Mouse (Mus musculus) right cerebral cortex, postnatal 36 days (tissue): ENCODE data around the gene Anapc2.

Experiments
- DNase-seq, 2 experiments: peaks; one replicate each; pipeline ENCODE4 v3.0.0; 2022; ENCODE audit warnings: low spot score in 2 of 2, mixed read lengths in 1 of 2

Anapc2 gene

DNA sequence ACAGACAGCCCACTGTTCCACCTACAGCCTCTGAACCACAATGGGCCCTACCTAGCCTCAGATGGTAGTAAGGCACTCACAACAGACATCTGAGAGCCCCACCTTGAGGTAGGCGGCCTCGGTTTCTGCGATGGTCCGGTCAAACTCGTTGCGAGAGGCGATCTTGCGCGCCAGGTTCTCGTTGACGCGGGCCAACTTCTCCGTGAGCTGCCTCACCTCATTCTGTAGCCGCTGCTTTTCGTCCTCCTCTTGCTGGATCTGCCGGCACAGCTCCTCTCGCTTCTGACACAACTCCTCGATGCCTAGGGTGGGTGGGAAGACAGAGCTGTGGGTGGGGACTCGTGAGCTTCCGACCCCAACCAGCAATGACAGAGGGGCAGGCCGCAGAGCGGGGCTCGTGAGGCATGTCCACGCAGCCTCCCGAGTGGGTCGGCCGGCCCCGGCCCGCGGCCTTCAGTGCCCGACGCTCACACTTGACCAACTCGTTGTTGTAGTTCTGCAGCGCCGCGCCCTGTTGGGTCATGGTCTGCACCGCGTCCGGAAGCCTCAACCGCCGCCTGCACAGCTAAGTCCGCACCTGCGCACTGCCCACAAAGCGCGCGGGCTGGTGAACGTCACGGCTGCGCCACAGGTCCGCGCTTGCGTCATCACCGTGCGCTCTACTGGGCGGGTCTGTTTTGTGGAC is at the start of gene Anapc2, which contains the start of gene Ssna1:
Gene Anapc2, plus strand, starts transcription at position 652 of the 685 bp plus-strand sequence.
Gene Ssna1, minus strand, starts transcription at position 612 of the 685 bp plus-strand sequence.
- DNase-seq: peak; percentile 95 to 97

GRCm38 (mm10) chr2:25223681-25224491 is 48.4 kb upstream of the Anapc2 start:
- DNase-seq: peak; percentile 70 to 74

GRCm38 (mm10) chr2:25224492-25224765 is 47.8 kb upstream of the Anapc2 start, which contains the start of gene Tubb4b:
Tubb4b (minus strand) TSS chr2:25224702.
- no peak for DNase-seq

GRCm38 (mm10) chr2:25224766-25225752 is 47.2 kb upstream of the Anapc2 start:
- peak; percentile 99 to 100 for DNase-seq

DNA sequence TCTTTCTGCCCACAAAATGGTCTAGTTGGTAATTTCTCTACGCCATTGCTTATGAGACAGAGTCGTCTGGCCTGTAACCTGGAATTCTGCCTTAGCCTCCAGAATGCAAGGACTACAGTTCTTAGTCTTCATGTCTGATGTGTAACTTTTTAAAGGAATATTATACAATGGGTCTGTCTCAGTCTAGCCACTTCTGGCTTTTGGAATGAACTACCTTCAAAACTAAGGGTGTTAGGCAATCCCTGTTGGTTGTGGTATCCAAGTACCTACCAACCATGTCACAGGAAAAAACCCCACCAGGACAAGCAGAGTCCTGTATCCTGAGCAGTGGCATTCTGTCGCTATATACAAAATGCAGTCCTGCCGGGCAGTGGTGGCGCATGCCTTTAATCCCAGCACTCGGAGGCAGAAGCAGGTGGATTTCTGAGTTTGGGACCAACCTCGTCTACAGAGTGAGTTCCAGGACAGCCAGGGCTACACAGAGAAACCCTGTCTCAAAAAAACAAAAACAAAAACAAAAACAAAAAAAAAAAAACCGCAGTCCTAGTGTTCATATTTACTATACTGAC is 46.4 kb upstream of the Anapc2 start:
- DNase-seq: no peak

DNA sequence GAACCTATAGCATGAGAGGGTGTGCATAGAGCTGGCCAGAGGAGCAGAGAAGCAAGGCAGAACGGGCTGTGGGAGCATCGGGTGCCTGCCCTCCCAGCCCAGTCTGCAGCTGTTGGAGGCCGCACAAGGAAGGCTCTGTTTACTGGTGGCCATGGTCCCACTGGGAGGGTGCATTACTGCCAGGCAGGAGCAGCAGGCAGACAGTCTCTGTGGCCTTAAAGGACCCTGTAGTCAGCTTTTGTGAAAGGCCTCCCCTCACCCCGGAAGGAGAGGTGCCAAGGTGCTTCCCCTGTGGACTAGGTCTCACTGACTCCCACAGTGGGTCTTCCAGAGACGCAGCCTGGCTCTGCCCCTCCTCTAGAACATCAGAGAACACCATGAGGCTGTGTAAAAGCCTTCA is 45.4 kb upstream of the Anapc2 start:
- peak in 1 of 2 experiments; percentile 43 for DNase-seq

GRCm38 (mm10) chr2:25227406-25227805 is 44.9 kb upstream of the Anapc2 start:
- DNase-seq: no peak

- peak; percentile 77 to 79 for DNase-seq
Observed at GRCm38 (mm10) chr2:25228431-25228889, 43.8 kb upstream of the Anapc2 start.

DNA sequence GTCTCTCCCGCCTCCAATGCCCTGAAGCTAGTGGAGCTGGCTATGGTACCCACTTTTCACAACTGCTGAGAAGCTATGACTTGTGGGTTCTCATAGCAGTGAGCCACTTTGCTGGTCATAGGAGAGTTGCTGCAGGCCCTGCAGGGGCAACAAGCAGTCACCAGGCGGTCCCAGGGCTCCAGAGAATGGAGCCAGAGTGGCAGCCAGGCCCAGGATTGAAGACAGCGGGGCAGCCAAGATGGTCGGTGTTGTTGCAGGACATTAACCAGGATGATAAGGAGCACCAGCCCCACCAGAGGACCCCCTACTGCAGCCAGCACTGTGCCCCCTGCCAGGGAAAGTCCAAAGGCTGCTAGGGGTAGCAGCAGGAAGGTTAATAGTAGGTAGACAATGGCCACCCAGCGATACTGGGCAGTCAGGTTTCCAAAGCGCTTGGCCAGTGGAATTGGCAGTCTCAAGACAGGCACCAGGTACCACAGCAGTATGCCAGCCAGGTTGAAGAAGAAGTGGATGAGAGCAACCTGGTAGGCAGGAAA is 43.2 kb upstream of the Anapc2 start:
- no peak for DNase-seq

DNA sequence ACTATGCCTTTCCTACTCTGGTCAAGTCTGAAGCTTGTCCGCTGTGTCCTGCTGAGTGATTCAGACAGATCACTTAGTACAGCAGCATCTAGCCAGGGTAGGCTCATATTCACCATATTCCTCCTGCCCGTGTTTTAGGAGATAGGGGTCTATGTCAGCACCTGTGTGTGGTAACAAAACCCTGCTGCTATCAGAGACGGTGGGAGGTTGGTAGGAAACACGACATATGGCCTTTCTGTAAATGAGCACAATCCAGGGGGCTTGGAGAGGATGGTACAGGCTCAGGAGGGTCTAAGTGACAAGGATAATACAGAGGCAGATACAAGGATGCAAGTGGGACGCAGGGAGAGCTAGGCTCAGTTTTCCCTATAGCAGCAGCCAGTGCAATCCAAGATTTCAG is 42.7 kb upstream of the Anapc2 start:
- no peak for DNase-seq

GRCm38 (mm10) chr2:25230581-25230980 is 41.7 kb upstream of the Anapc2 start:
- DNase-seq: no peak

DNA sequence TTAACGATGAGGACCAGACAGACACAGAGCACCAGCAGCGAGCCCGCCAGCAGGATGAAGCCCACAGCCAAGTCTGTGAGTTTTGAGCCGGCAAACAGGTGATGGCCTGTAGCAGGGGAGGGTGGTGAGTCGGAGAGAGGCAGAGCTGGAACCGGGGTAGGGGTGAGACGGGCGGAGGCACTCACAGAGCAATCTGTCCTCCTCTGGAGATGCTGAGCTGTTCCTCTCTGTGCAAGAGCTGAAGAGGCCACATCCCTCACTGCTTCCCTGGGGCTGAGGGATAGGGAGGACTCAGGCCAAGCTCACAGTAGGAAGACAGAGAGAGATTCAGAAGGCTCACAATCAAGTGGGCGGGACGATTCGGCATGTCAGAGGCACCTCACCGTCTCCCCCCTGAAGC is 41.2 kb upstream of the Anapc2 start:
- no peak for DNase-seq

- DNase-seq: no peak
Observed at GRCm38 (mm10) chr2:25233421-25233820, 38.9 kb upstream of the Anapc2 start.

DNA sequence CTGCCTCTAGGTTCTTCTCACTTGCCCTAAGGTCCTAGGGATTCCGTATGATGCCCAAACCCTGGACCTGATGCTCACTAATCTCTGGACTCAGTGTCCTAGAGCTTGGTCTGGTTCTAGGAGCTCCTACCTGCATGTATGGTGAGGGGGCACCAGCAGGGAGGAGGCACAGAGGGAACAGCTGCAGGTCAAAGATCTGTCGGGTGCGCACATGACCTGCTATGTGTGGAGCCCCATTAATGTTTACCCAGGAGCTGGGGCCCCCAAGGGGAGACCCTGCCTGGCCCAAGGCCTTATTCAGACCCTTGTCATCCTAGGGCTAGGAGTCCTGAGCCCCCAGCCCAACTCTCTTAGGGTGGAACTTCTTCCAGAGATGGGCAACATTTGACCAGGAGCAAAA is 38.2 kb upstream of the Anapc2 start, which contains the start of gene Slc34a3:
Gene Slc34a3, minus strand, starts transcription at position 315 of the 400 bp plus-strand sequence.
- DNase-seq: no peak

- no peak for DNase-seq
Observed at GRCm38 (mm10) chr2:25234551-25235220, 37.6 kb upstream of the Anapc2 start.

- DNase-seq: no peak
Observed at GRCm38 (mm10) chr2:25236614-25237013, 35.7 kb upstream of the Anapc2 start, which contains the start of gene Rnf224. Rnf224 (minus strand) TSS chr2:25236787.

GRCm38 (mm10) chr2:25237522-25237921 is 34.8 kb upstream of the Anapc2 start:
- no peak for DNase-seq

- no peak for DNase-seq
Observed at GRCm38 (mm10) chr2:25238106-25238505, 34.2 kb upstream of the Anapc2 start.

GRCm38 (mm10) chr2:25239766-25240165 is 32.5 kb upstream of the Anapc2 start:
- DNase-seq: no peak

DNA sequence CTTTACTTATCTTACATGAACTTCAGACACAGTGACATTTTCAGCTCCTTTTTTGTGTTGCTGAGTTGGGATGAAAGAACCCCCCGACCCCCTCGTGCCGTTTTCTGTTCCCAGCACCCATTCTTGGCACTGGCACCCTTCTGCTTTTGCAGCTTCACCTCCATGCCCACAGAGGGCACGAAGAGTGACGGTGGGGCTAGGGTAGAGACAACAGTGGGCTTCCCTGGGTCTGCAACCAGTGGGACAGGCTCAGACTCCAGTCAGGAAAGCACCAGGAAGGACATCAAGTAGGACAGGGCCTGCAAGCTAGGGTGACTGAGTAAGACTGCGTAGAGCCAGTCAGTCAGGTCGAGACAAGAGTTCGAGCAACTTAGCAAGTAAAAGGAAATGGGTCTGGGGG is 32.0 kb upstream of the Anapc2 start:
- no peak for DNase-seq
